9 mouse cellular contexts compared by ENCODE assay signal in the genomic region with DNA sequence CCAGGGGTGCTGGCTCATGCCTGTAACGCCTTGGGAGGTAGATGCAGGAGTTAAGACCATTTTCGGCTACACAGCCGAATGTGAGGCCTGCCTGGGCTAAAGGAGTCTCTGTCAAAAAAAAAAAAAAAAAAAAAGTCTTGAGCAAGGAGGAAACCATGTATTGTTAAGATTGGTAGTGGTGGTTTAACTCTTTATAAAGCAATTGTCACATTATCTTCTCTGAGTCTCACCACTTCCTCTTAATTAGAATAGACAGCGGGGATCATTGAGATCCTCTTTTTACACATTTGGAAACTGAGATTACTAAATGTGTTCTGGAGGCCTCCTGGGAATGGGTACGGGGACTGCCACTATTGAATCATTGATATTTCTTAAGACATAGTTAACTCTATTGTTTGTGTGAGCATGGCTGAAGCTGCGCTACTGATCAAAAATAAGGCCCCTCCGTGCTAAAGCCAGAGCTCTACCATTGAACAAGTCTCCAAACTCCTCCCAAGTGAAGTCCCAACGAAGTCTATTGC. TPM values are rescaled to one million over a fixed set of nuclear protein-coding genes. Genes with fewer than 3 reads are reported as not detected.
A peak's percentile ranks its signal among the peaks of the same experiment; 100 is the strongest.
DNase-seq lines count a peak whose midpoint lies in the region; ATAC-seq lines count a peak whose summit lies in the region.
"Had no signal": no experiment of that assay in that cellular context is flagged by ENCODE, and none has a peak within 500 bp of the region (broad histone marks: within the 10 kb centered on the region; RNA-seq: fewer than 3 reads in every experiment).

No protein-coding gene starts in this region.

- no peak overlapping the region for H3K4me3 ChIP-seq in forebrain, embryonic 15.5 days
- H3K4me3 ChIP-seq in forebrain, embryonic 12.5 days (replicated peaks): no peak overlapping the region
- no peak overlapping the region for H3K4me3 ChIP-seq in neural tube, embryonic 12.5 days

- no peaks in the 10 kb centered on the region for H3K27me3 ChIP-seq in forebrain, embryonic 15.5 days
- H3K27me3 ChIP-seq in forebrain, embryonic 12.5 days: no peaks in the 10 kb centered on the region
- no peaks in the 10 kb centered on the region for H3K27me3 ChIP-seq in neural tube, embryonic 12.5 days (replicated peaks)
- H3K27me3 ChIP-seq: lung, embryonic 15.5 days had no signal

- H3K4me2 ChIP-seq in forebrain, embryonic 15.5 days (replicated peaks): peak overlapping the region; percentile 83; the same call in 1 of the 2 replicates
- no peak overlapping the region for H3K4me2 ChIP-seq in forebrain, embryonic 12.5 days
- H3K4me2 ChIP-seq in neural tube, embryonic 12.5 days (replicated peaks): peak overlapping the region; percentile 86; the same call in 1 of the 2 replicates

- ATAC-seq in forebrain, embryonic 15.5 days (replicated peaks): no peak
- no peak for ATAC-seq in forebrain, embryonic 12.5 days (ENCODE audit: low FRiP score)
- ATAC-seq in neural tube, embryonic 12.5 days (ENCODE audit: low FRiP score, low read depth): no peak
- ATAC-seq in inflammation-experienced regulatory T-cells, adult 6 months: peak; percentile 57

- H3K4me1 ChIP-seq in forebrain, embryonic 15.5 days: peaks cover 23% of the 10 kb centered on the region
- peaks cover 6% of the 10 kb centered on the region; the same call in 1 of the 2 replicates for H3K4me1 ChIP-seq in forebrain, embryonic 12.5 days
- peaks cover 6% of the 10 kb centered on the region; the same call in 1 of the 2 replicates for H3K4me1 ChIP-seq in neural tube, embryonic 12.5 days

- no peaks in the 10 kb centered on the region for H3K36me3 ChIP-seq in forebrain, embryonic 15.5 days
- H3K36me3 ChIP-seq in forebrain, embryonic 12.5 days (replicated peaks): no peaks in the 10 kb centered on the region
- no peaks in the 10 kb centered on the region for H3K36me3 ChIP-seq in neural tube, embryonic 12.5 days
- H3K36me3 ChIP-seq: lung, embryonic 15.5 days had no signal

- no peak overlapping the region for H3K9ac ChIP-seq in forebrain, embryonic 15.5 days (replicated peaks)
- no peak overlapping the region for H3K9ac ChIP-seq in forebrain, embryonic 12.5 days
- no peak overlapping the region for H3K9ac ChIP-seq in neural tube, embryonic 12.5 days

- DNase-seq in neural tube, embryonic 10.5 days (ENCODE audit: extremely low spot score, low spot score): no peak
- no peak for DNase-seq in thymus, postnatal 10 days (ENCODE audit: low spot score in 2 of 2)
- no peak for DNase-seq in frontal cortex, postnatal 25 days (ENCODE audit: low spot score in 2 of 2)
- DNase-seq in left cerebral cortex, adult 18-20 months (ENCODE audit: low spot score in 2 of 2): no peak

- no peak overlapping the region for H3K27ac ChIP-seq in forebrain, embryonic 15.5 days (replicated peaks)
- no peak overlapping the region for H3K27ac ChIP-seq in forebrain, embryonic 12.5 days
- no peak overlapping the region for H3K27ac ChIP-seq in neural tube, embryonic 12.5 days

- WGBS in forebrain, embryonic 15.5 days: 78% methylated on average over 8 of the region's 8 CpGs
- WGBS in forebrain, embryonic 12.5 days: 76% methylated on average over 8 of the region's 8 CpGs
- 82% methylated on average over 8 of the region's 8 CpGs for WGBS in neural tube, embryonic 12.5 days

- no peaks in the 10 kb centered on the region for H3K9me3 ChIP-seq in forebrain, embryonic 15.5 days
- no peaks in the 10 kb centered on the region for H3K9me3 ChIP-seq in forebrain, embryonic 12.5 days
- H3K9me3 ChIP-seq in neural tube, embryonic 12.5 days: no peaks in the 10 kb centered on the region
- H3K9me3 ChIP-seq: lung, embryonic 15.5 days had no signal

RNA-seq across cellular contexts. Expression of a gene that starts 0.8 kb away (rescaled TPM):
- 38.0 and 39.3 TPM in 2 replicates for polyA plus RNA-seq in forebrain, embryonic 15.5 days (2015; fragmentation: Nextera tagmentation; extraction: Ambion mirVana)
- polyA plus RNA-seq in forebrain, embryonic 12.5 days (2016; fragmentation: Nextera tagmentation; extraction: Ambion mirVana): 17.8 and 19.1 TPM in 2 replicates
- polyA plus RNA-seq in neural tube, embryonic 12.5 days (2016; fragmentation: Nextera tagmentation; extraction: Ambion mirVana): 27.4 and 29.6 TPM in 2 replicates
- polyA plus RNA-seq in inflammation-experienced regulatory T-cells, adult 6 months (2017; shearing (Covaris generic)): 1 to 10 TPM in 2 of 3 experiments, under 1 TPM in 1; 0.94 to 5.9 (median 1.2) TPM
- total RNA-seq in left cerebral cortex, adult 18-20 months (2021): 10 to 100 TPM; 26.7 to 33.7 TPM
